Mouse (Mus musculus) testis, adult 2 months (tissue): ENCODE measurements around the gene Tfap2b.

Experiments
- CTCF ChIP-seq: fragments of 200-500 bp; IDR thresholded peaks from 2 replicates; pipeline ENCODE4 v1.5.1; 2012; ENCODE audit warnings: low read depth, mild to moderate bottlenecking, inconsistent platforms, low read length, moderate library complexity; ENCODE audit not compliant: control insufficient read depth, insufficient read depth, insufficient replicate concordance
- POLR2A ChIP-seq: fragments of 200-500 bp; IDR thresholded peaks from 2 replicates; pipeline ENCODE4 v1.6.1; 2012; ENCODE audit warnings: low read depth, mild to moderate bottlenecking, inconsistent platforms, low read length, moderate library complexity; ENCODE audit not compliant: control insufficient read depth

- no peak for TF ChIP-seq CTCF
- no peak for TF ChIP-seq POLR2A
Measured at GRCm38 (mm10) chr1:19210215-19211032, 1.7 kb downstream of the Tfap2b start.
